Mouse (Mus musculus) G1E (cell line): ENCODE measurements at regions not wholly inside any gene's neighbourhood (a gene's known extent, or its start where the extent isn't known, plus 50 kb on each side); places are given as distances from the start of the nearest gene placed in this dataset.

Experiments
- CTCF ChIP-seq: IDR thresholded peaks from 2 replicates; pipeline ENCODE4 v1.5.1; 2012; ENCODE audit warnings: low read depth, low read length, inconsistent platforms, mixed read lengths
- POLR2AphosphoS5 ChIP-seq: IDR thresholded peaks from 2 replicates; pipeline ENCODE4 v1.6.1; 2012; ENCODE audit warnings: low read depth, low read length, inconsistent platforms; ENCODE audit not compliant: insufficient replicate concordance

DNA sequence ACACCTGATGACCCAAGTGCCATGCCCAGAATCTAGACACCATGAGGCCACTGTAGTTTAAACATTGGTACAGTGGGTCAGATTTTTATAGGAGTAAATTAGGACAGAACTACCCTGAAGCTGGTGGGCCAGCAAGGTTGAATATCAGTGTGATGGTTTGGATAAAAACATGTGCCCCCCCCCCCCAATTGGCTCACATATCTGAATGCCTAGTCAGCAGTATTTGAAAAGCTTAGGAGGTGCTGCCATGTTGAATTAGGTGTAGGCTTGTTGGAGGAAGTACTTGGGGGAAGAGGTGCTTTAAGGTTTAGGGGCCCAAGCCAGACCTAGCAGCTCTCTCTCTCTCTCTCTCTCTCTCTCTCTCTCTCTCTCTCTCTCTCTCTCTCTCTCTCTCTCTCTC is 66.2 kb upstream of the Klf3 start:
- TF ChIP-seq CTCF (no peak), POLR2AphosphoS5 (no peak)
